Mouse (Mus musculus): Measurements from ENCODE around the gene Serpina12.

Serpina12 gene

GRCm38 (mm10) chr12:104044343-104044742 is at the start of gene Serpina12:
TSS of gene Serpina12 (minus strand) at chr12:104044443.
- DNase-seq: no peak

- DNase-seq: no peak
Measured at GRCm38 (mm10) chr12:104091303-104091702, 47.1 kb upstream of the Serpina12 start.

DNA sequence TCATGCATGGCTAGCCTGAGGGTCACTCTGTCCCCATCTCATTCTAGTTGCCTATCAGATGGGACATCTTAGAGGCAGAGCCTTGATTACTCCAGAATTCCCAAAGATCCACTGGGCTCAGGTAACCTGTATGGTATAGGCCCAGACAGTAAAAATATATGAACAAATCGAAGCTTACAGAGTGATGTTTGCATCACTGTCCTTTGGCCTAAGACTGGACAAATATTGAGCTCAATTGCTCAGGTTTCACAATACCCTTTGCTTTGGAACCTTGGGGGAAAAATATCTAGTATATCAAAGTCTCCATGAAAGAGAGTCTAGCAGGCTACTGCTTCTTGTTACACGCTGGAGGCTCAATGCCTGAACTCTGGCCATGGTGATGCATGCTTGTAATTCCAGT is 45.9 kb upstream of the Serpina12 start:
- no peak for DNase-seq

- no peak for DNase-seq
Measured at GRCm38 (mm10) chr12:104072286-104072685, 28.0 kb upstream of the Serpina12 start.

DNA sequence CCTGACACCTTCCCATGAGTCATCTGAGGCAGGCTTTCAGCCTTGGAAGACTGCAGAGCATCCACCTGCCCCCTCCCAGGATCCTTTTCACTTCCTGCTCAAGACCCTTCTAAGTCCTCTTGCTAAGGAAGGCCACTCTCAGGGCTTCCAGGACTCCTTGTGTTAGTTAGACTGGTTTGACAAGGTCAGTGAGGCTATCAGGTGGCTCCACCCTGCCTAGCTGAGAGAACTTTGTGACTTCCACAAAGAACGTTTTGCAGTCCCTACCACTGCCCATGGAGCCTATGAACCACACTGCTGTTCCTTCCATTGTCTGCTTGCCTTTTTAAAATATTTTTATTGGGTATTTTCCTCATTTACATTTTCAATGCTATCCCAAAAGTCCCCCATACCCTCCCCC is 27.5 kb upstream of the Serpina12 start:
- no peak for DNase-seq

GRCm38 (mm10) chr12:104069620-104070019 is 25.4 kb upstream of the Serpina12 start:
- peak; percentile 76 for DNase-seq

- DNase-seq: no peak
Measured at GRCm38 (mm10) chr12:104067549-104067948, 23.3 kb upstream of the Serpina12 start.

DNA sequence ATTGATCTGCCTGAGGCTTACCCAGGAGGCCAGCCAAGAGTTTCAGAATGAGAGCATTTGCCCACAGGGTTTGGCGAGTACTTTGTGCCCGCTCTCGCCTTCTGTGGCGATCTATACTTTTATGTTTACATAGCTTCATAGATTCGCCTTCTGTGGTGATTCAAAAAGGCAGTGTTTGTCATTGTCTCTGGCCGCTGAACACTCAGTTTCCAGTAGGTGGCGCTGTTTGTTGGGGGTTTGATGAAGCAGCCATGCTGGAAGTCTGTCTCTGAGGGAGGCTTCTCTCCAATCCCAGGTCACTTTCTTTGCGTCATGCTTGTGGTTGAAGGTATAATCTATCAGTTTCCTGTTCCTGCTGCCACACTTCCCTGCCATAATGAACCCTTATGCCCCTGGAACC is 22.0 kb upstream of the Serpina12 start:
- peak; percentile 60 for DNase-seq

- no peak for DNase-seq
Measured at GRCm38 (mm10) chr12:104064996-104065395, 20.8 kb upstream of the Serpina12 start.

DNA sequence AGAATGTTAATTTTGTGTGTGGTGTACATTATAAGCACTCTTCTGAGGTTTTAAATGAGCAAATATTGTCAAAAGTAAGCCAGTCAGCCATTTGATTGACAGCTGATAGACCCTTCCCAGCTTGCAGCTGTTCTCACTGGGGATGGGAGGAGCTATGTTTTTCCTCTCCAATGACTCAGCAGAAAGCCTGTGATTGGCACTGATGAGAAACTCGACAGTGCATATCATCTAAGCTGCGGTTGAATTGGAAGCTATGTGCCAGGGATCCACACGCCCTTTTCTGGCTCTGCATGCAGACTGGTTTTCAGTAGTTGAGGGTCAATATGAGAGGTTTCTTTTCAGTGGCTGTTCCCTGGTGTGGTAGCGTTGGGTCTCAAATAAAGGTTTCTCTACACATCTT is 20.3 kb upstream of the Serpina12 start:
- no peak for DNase-seq

- DNase-seq: no peak
Measured at GRCm38 (mm10) chr12:104061862-104062261, 17.6 kb upstream of the Serpina12 start.

GRCm38 (mm10) chr12:104060126-104060525 is 15.9 kb upstream of the Serpina12 start:
- no peak for DNase-seq

DNA sequence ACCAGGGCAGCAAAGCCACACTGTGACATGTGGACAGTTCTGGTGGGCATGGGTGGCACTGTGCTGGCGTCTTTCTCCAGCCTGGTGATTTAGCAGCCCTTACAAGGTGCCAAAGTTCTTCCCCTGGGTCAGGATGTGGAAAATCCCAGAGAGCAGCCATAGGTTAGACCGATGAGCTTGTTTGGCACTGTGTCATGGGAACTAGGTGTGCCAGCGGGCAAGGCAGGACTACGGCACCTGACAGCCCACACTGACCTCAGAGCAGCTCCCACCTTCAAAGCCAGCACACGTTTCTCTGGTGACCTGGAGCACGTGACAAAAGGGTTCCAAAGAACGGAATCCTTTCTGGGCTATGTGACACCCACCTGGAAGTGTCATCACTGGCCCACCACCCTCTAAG is 13.3 kb upstream of the Serpina12 start:
- DNase-seq: no peak

DNA sequence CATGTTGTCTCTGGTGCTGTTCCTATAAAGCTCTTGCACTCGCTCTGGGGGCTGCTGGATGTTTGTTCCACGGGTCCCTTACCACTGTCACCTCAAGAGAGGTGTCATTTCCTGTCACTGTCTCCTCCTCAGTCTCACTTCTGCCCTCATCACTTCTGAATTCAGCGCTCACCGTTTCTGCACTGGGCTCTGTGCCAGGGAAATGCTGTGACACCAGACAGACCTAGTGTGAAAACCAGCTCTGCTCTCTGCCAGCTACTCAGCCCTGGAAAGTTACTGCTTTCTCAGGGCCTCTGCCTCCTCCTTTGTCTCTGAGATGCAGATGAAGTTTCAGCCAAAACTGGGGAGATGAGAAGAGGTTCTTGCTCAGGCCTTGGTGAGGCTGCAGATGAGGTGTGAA is 12.8 kb upstream of the Serpina12 start:
- DNase-seq: no peak

DNA sequence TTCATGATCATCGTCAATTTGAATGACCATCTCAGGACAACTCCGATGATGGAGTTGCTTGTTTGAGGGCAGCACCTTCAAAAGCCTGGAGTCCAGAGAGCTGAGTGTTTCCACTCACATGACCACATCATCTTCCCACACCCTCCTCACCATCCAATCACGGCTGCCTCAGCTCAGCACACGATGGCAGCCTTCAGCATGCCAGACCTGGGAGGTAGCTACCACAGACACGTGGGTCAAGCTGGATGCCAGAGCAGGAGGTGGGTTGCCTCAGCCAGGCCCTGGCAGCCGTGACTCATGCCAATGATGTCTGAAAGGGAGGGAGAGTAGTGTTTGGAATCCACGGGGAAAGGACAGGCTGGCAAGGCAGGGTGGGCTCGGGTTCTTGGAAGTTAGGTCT is 11.5 kb upstream of the Serpina12 start:
- no peak for DNase-seq

DNA sequence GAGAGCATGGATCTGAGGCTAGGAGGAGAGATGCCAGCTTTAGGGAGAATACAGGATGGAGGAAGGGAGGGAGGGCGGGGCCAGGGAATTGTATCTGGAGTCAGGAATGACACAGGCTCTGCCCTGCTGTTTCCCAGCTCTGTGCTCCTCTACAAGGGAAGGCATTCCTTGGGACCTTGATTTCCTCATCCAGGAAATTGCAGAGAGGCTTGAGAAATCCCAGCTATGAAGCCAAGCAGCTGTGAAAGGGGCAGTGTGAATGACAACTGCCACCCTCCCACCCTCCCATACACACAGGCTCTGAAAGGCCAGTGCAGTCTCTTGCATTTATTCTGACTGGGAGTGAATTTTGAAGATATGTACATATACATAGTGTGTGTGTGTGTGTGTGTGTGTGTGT is 9.8 kb upstream of the Serpina12 start:
- no peak for DNase-seq

GRCm38 (mm10) chr12:104045713-104046112 is 1.5 kb upstream of the Serpina12 start:
- no peak for DNase-seq

DNA sequence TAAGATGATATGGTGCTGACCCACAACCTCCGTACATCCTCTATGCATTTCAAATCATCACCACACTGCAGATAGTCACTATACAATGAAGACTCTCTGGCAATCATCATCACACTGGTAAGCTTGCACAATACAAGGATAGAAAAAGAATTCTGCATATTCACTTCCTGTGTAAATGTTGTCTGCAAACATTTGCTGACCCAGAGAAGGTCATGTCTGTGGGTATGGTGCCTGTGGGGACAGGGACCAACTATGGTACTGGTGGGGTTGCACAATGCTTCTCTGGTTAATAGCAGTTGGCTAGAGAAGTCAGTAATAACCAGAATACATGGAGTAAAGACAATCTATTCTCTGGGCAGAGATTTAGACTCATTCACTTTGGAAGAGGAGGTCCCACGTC is 1.5 kb downstream of the Serpina12 start:
- DNase-seq: no peak

- no peak for DNase-seq
Measured at GRCm38 (mm10) chr12:104041401-104041800, 2.8 kb downstream of the Serpina12 start.

- no peak for DNase-seq
Measured at GRCm38 (mm10) chr12:104038181-104038580, 6.1 kb downstream of the Serpina12 start.

- DNase-seq: no peak
Measured at GRCm38 (mm10) chr12:104033752-104034151, 10.5 kb downstream of the Serpina12 start.

- peak; percentile 15 for DNase-seq
Measured at GRCm38 (mm10) chr12:104029986-104030385, 14.3 kb downstream of the Serpina12 start.

GRCm38 (mm10) chr12:104015280-104015679 is 29.0 kb downstream of the Serpina12 start:
- DNase-seq: no peak

DNA sequence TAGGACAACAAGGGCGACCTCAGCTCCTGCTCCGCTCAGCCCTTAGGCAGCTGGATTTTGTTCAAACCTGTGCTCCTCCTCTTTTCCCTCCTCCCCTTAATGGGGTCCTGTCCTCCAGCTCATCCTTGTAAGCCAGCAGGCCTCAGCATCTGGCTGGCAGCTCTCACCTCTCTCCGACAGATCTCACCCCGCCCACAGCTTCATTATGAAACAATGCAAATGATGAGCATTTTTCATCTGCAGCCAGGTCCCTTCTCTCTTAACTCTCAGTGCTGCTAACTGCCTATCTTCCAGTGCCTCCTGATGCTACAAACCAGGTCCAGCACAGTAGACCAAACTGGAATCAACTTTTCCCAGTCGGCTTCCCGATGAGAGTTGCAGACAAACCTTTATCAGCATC is 30.6 kb downstream of the Serpina12 start, which contains the start of gene Serpina9:
Gene Serpina9, minus strand, starts transcription at position 136 of the 400 bp plus-strand sequence.
- DNase-seq: no peak

GRCm38 (mm10) chr12:104004689-104005088 is 39.6 kb downstream of the Serpina12 start:
- no peak for DNase-seq

DNA sequence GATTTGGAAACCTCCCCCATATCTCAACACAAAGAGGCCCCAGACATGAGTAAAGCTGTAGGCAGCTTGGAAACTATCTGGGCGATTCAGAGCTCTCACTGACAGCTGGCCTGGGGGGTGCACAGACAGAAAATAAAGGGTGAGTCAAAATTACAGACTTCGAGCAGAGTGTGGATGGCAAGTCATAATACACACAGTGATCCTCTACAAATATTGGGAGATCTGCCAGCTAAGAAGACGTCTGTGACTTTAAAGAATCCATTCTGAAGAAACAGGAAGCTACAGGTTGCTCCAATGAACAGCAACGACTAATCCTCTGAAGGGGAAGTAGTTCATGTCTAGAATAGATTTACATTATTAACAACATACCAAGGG is 41.0 kb downstream of the Serpina12 start:
- no peak for DNase-seq

Data from thymus, postnatal 4 days (tissue).